Mouse (Mus musculus) gastrocnemius, postnatal 36 days (tissue): Measurements from ENCODE around the gene Nup153. TPM values are rescaled to one million over a fixed set of nuclear protein-coding genes. Genes with fewer than 3 reads are reported as not detected.

ENCODE experiments used
- DNase-seq, 2 experiments: peaks; one replicate each; pipeline ENCODE4 v3.0.0; 2022
- intact Hi-C: fragments of 180-260 bp; cut with DNase I; formaldehyde crosslinking; loops from one replicate; pipeline ENCODE4 v1.15.1; 2025
- total RNA-seq, 2 experiments: library from RNA; stranded (reverse); gene quantifications; 2 replicates each; pipeline ENCODE4 v1.2.3; 2021

The Nup153 gene
- total RNA-seq, 2 experiments from 2014 or later: 40.1 to 43.8 TPM

GRCm38 (mm10) chr13:46682921-46683320 lies 44.8 kb downstream of the Nup153 start:
- DNase-seq: no peak

GRCm38 (mm10) chr13:46677721-46678120 lies 50.0 kb downstream of the Nup153 start:
- no peak for DNase-seq
- intact Hi-C loops: no loop called here

More at GRCm38 (mm10) chr13:46682921-46683320, 44.8 kb downstream of the Nup153 start:
- intact Hi-C loops: loop anchor here (5.0 kb wide), 1 partner anchor 34 kb away; no protein-coding TSS in a partner anchor

GRCm38 (mm10) chr13:46674601-46675000 lies 53.1 kb downstream of the Nup153 start:
- intact Hi-C loops: no loop called here
- DNase-seq: no peak

GRCm38 (mm10) chr13:46670514-46670913 lies 57.2 kb downstream of the Nup153 start:
- DNase-seq: no peak
- intact Hi-C loops: no loop called here

- no peak for DNase-seq
- intact Hi-C loops: no loop called here
Observed at GRCm38 (mm10) chr13:46669620-46670271, 58.0 kb downstream of the Nup153 start.

- DNase-seq: peak; percentile 91 to 93
- intact Hi-C loops: no loop called here
Observed at GRCm38 (mm10) chr13:46669048-46669619, 58.6 kb downstream of the Nup153 start, which contains the start of gene Fam8a1. Gene Fam8a1, plus strand, starts transcription at chr13:46669522.

GRCm38 (mm10) chr13:46663461-46663964 lies 64.2 kb downstream of the Nup153 start:
- no peak for DNase-seq
- intact Hi-C loops: loop anchor here (2.0 to 5.0 kb wide), 2 partner anchors 231 to 353 kb away; no protein-coding TSS in a partner anchor

GRCm38 (mm10) chr13:46659211-46659610 lies 68.5 kb downstream of the Nup153 start:
- intact Hi-C loops: no loop called here
- DNase-seq: no peak

GRCm38 (mm10) chr13:46654566-46654965 lies 73.2 kb downstream of the Nup153 start:
- no peak for DNase-seq
- intact Hi-C loops: no loop called here

- no peak for DNase-seq
- intact Hi-C loops: no loop called here
Observed at GRCm38 (mm10) chr13:46653671-46654070, 74.1 kb downstream of the Nup153 start.

- DNase-seq: no peak
- intact Hi-C loops: no loop called here
Observed at GRCm38 (mm10) chr13:46652671-46653070, 75.1 kb downstream of the Nup153 start.

GRCm38 (mm10) chr13:46651853-46652252 lies 75.9 kb downstream of the Nup153 start:
- intact Hi-C loops: no loop called here
- no peak for DNase-seq

- intact Hi-C loops: no loop called here
- no peak for DNase-seq
Observed at GRCm38 (mm10) chr13:46645476-46645875, 82.3 kb downstream of the Nup153 start.

GRCm38 (mm10) chr13:46644175-46644574 lies 83.6 kb downstream of the Nup153 start:
- intact Hi-C loops: no loop called here
- no peak for DNase-seq

GRCm38 (mm10) chr13:46642318-46642717 lies 85.4 kb downstream of the Nup153 start:
- intact Hi-C loops: no loop called here
- no peak for DNase-seq

- intact Hi-C loops: no loop called here
- DNase-seq: no peak
Observed at GRCm38 (mm10) chr13:46640608-46641468, 86.9 kb downstream of the Nup153 start.

GRCm38 (mm10) chr13:46634133-46634488 lies 93.6 kb downstream of the Nup153 start:
- intact Hi-C loops: no loop called here
- DNase-seq: no peak

- no peak for DNase-seq
- intact Hi-C loops: no loop called here
Observed at GRCm38 (mm10) chr13:46633320-46634132, 94.2 kb downstream of the Nup153 start.

- intact Hi-C loops: no loop called here
- DNase-seq: no peak
Observed at GRCm38 (mm10) chr13:46632796-46633195, 94.9 kb downstream of the Nup153 start.
